Mouse (Mus musculus) fat pad, adult 2 months (tissue): ENCODE data around the gene Zfp949.
"Not testable (repeated sequence)": the region's sequence is repeated elsewhere in the genome, so short reads cannot be mapped to it uniquely, and the experiment has no call there.

Source experiments
- DNase-seq: peaks from one replicate; pipeline ENCODE4 v3.0.0-alpha.2; 2011; ENCODE audit warnings: low read depth, low spot score; ENCODE audit errors: extremely low read depth

The Zfp949 gene

GRCm38 (mm10) chr9:88539546-88540224 lies 8.1 kb upstream of the Zfp949 start:
- no peak for DNase-seq

- DNase-seq = no peak
Measured at GRCm38 (mm10) chr9:88542816-88543215, 5.0 kb upstream of the Zfp949 start.

- DNase-seq = no peak
Measured at GRCm38 (mm10) chr9:88545534-88545933, 2.3 kb upstream of the Zfp949 start.

GRCm38 (mm10) chr9:88546166-88546565 lies 1.7 kb upstream of the Zfp949 start:
- no peak for DNase-seq

- no peak for DNase-seq
Measured at GRCm38 (mm10) chr9:88546657-88547056, 1.2 kb upstream of the Zfp949 start.

- DNase-seq = no peak
Measured at GRCm38 (mm10) chr9:88547270-88547669, 550 bp upstream of the Zfp949 start.

- DNase-seq = no peak
Measured at GRCm38 (mm10) chr9:88548614-88548945, 760 bp downstream of the Zfp949 start.

- no peak for DNase-seq
Measured at GRCm38 (mm10) chr9:88553071-88553470, 5.3 kb downstream of the Zfp949 start.

GRCm38 (mm10) chr9:88558146-88558545 lies 10.3 kb downstream of the Zfp949 start:
- no peak for DNase-seq

GRCm38 (mm10) chr9:88561476-88561875 lies 13.7 kb downstream of the Zfp949 start:
- DNase-seq = not testable (repeated sequence)

- DNase-seq = not testable (repeated sequence)
Measured at GRCm38 (mm10) chr9:88570471-88570870, 22.7 kb downstream of the Zfp949 start.

GRCm38 (mm10) chr9:88580591-88580990 lies 32.8 kb downstream of the Zfp949 start, which contains the start of gene Trim43a:
Gene Trim43a (plus strand): TSS chr9:88580891.
- not testable (repeated sequence) for DNase-seq

GRCm38 (mm10) chr9:88593708-88594107 lies 45.9 kb downstream of the Zfp949 start:
- not testable (repeated sequence) for DNase-seq

- not testable (repeated sequence) for DNase-seq
Measured at GRCm38 (mm10) chr9:88599206-88600162, 51.7 kb downstream of the Zfp949 start.
